Mouse (Mus musculus) G1E (cell line): Measurements from ENCODE around the gene Mecom. TPM values are rescaled to one million over a fixed set of nuclear protein-coding genes. Genes with fewer than 3 reads are reported as not detected.

Experiments used
- ATAC-seq: 2 replicates; pipeline ENCODE4 v1.8.0; 2016; ENCODE audit warnings: mild to moderate bottlenecking; ENCODE audit not compliant: insufficient number of reproducible peaks, poor library complexity, low FRiP score, severe bottlenecking; ENCODE audit errors: extremely low read depth
- DNase-seq: peaks from one replicate; pipeline ENCODE4 v3.0.0; 2012; ENCODE audit warnings: low spot score
- H3K27me3 ChIP-seq: 2 replicates; pipeline ENCODE4 v1.6.1; 2012; ENCODE audit warnings: mild to moderate bottlenecking, low read length, inconsistent platforms; ENCODE audit not compliant: insufficient read depth
- H3K36me3 ChIP-seq: replicated peaks from 2 replicates; pipeline ENCODE3; 2012; ENCODE audit warnings: mild to moderate bottlenecking, inconsistent platforms
- H3K4me1 ChIP-seq: 2 replicates; pipeline ENCODE4 v1.6.1; 2012; ENCODE audit warnings: low read depth, low read length, inconsistent platforms, mixed read lengths; ENCODE audit not compliant: insufficient read depth
- H3K4me3 ChIP-seq: 2 replicates; pipeline ENCODE4 v1.5.1; 2012; ENCODE audit warnings: low read depth, mild to moderate bottlenecking, inconsistent platforms, low read length, moderate library complexity, mixed read lengths
- H3K9me3 ChIP-seq: replicated peaks from 2 replicates; pipeline ENCODE4 v1.6.1; 2012; ENCODE audit warnings: inconsistent platforms
- CTCF ChIP-seq: IDR thresholded peaks from 2 replicates; pipeline ENCODE4 v1.5.1; 2012; ENCODE audit warnings: low read depth, low read length, inconsistent platforms, mixed read lengths
- GATA1 ChIP-seq: IDR thresholded peaks from 2 replicates; pipeline ENCODE4 v1.6.1; 2012; ENCODE audit warnings: borderline replicate concordance, low read length, inconsistent platforms, mixed read lengths
- GATA2 ChIP-seq: IDR thresholded peaks from 2 replicates; pipeline ENCODE4 v1.6.1; 2012; ENCODE audit warnings: low read depth, low read length, inconsistent platforms, borderline replicate concordance
- POLR2AphosphoS5 ChIP-seq: IDR thresholded peaks from 2 replicates; pipeline ENCODE4 v1.6.1; 2012; ENCODE audit warnings: low read depth, low read length, inconsistent platforms; ENCODE audit not compliant: insufficient replicate concordance
- TAL1 ChIP-seq: conservative IDR thresholded peaks from 2 replicates; pipeline ENCODE4 v1.6.1; 2012; ENCODE audit warnings: low read depth, low read length, inconsistent platforms, mixed read lengths
- polyA plus RNA-seq: library from polyadenylated mRNA; stranded (reverse); fragments of >175 nt; gene quantifications from 2 replicates; pipeline ENCODE4 v1.2.3, GENCODE M21; 2012
- total RNA-seq, 2 experiments: library from RNA; stranded (forward) in 1 of 2; stranded (reverse) in 1 of 2; fragments of 200-1000 nt in 1 of 2; fragments of >200 nt in 1 of 2; fragmentation: Nextera tagmentation in 1 of 2; gene quantifications; 2 replicates each; pipeline ENCODE4 v1.2.3; 2014 to 2017

The Mecom gene
- total and polyA plus RNA-seq, 3 experiments = 0.05 TPM; not detected in 2

- H3K36me3 ChIP-seq = no peaks in the 10 kb centered on the region
- H3K27me3 ChIP-seq = no peaks in the 10 kb centered on the region
- H3K4me3 ChIP-seq = no peak overlapping the region
- TF ChIP-seq GATA1 (no peak), POLR2AphosphoS5 (no peak), CTCF (no peak), TAL1 (no peak), GATA2 (no peak)
- H3K9me3 ChIP-seq = no peaks in the 10 kb centered on the region
- no peaks in the 10 kb centered on the region for H3K4me1 ChIP-seq
- DNase-seq (no peak), ATAC-seq (no peak)
Observed at GRCm38 (mm10) chr3:30071271-30071670, 476.5 kb downstream of the Mecom start.

GRCm38 (mm10) chr3:30066519-30066918 lies 481.3 kb downstream of the Mecom start:
- DNase-seq = no peak

DNA sequence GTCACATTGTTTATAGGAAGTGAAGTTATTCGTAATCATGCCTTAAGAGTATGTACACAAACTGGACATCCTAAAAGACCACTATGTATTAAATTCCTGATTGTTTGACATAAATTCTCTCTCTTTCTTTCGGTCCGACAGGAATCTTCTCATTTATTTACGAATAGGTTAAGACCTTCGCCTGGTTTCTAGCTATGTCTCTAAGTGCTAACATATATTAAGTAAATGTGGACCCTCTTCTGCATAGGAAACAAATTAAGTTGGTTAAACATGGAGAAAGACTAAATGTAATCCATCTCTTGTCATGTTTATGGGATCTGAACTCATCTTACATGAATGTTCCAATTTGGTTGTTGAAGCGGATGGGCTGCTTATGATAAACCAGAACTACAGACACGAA lies 487.8 kb downstream of the Mecom start:
- TF ChIP-seq GATA2 (no peak), POLR2AphosphoS5 (no peak), CTCF (no peak), GATA1 (no peak), TAL1 (no peak)
- no peaks in the 10 kb centered on the region for H3K9me3 ChIP-seq
- no peaks in the 10 kb centered on the region for H3K36me3 ChIP-seq
- H3K4me3 ChIP-seq = no peak overlapping the region
- no peak for ATAC-seq
- no peak for DNase-seq
- no peaks in the 10 kb centered on the region for H3K4me1 ChIP-seq
- H3K27me3 ChIP-seq = no peaks in the 10 kb centered on the region

More at GRCm38 (mm10) chr3:30066519-30066918, 481.3 kb downstream of the Mecom start:
- Histone ChIP-seq H3K4me3 (no peak overlapping the region), H3K36me3 (no peaks in the 10 kb centered on the region), H3K4me1 (no peaks in the 10 kb centered on the region), H3K9me3 (no peaks in the 10 kb centered on the region), H3K27me3 (no peaks in the 10 kb centered on the region)
- ATAC-seq = no peak
- TF ChIP-seq POLR2AphosphoS5 (no peak), GATA1 (no peak), GATA2 (no peak), CTCF (no peak), TAL1 (no peak)

DNA sequence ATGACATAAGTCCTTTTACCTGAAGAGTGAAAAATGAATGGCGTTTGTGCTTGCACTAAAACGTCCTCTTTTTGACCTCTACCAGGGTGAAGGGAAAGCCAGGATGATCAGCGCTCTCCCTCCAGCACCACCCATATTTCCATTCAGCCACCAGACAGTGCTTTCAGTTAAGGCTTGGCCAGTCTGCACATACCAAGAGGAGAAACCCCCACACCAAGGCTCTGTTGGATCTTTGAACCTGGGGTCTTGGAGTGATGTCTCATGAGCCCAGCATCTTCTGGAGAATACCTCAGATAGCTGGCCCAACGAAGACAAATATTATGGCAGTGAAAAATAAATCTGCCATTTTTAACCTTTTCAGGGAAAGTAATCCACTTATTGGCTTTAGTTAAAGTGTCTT lies 488.2 kb downstream of the Mecom start:
- ATAC-seq (no peak), DNase-seq (no peak)
- TF ChIP-seq GATA2 (no peak), CTCF (no peak), TAL1 (no peak), GATA1 (no peak), POLR2AphosphoS5 (no peak)
- Histone ChIP-seq H3K4me1 (no peaks in the 10 kb centered on the region), H3K4me3 (no peak overlapping the region), H3K27me3 (no peaks in the 10 kb centered on the region), H3K36me3 (no peaks in the 10 kb centered on the region), H3K9me3 (no peaks in the 10 kb centered on the region)

GRCm38 (mm10) chr3:30051287-30051686 lies 496.5 kb downstream of the Mecom start:
- Histone ChIP-seq H3K9me3 (peaks cover 2% of the 10 kb centered on the region; the same call in 1 of the 2 replicates), H3K4me3 (no peak overlapping the region), H3K4me1 (no peaks in the 10 kb centered on the region), H3K36me3 (no peaks in the 10 kb centered on the region), H3K27me3 (no peaks in the 10 kb centered on the region)
- TF ChIP-seq GATA1 (no peak), POLR2AphosphoS5 (no peak), CTCF (no peak), GATA2 (no peak), TAL1 (no peak)
- no peak for ATAC-seq
- DNase-seq = no peak

DNA sequence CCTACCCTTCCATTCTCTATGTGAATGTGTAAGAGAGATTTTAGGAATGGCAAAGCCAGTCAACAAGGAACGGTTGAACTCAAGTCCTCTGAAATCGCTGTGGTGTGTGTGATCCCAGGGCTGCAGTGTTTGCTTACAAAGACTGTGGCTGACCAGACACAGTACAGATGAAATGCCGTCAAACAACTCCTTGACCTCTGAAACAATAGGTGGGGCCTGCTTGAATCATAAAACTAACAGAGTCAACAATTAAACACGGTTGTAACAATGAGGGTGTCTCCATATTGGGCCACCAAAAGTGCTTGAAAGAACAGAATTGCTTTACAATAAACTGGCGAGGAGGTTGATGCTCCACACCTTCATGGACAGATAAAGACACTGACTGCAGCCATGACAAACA lies 497.0 kb downstream of the Mecom start:
- peaks cover 2% of the 10 kb centered on the region; the same call in 1 of the 2 replicates for H3K9me3 ChIP-seq
- no peaks in the 10 kb centered on the region for H3K27me3 ChIP-seq
- no peak for ATAC-seq
- no peak for DNase-seq
- no peaks in the 10 kb centered on the region for H3K36me3 ChIP-seq
- no peaks in the 10 kb centered on the region for H3K4me1 ChIP-seq
- no peak overlapping the region for H3K4me3 ChIP-seq
- no peak for TF ChIP-seq TAL1
- TF ChIP-seq POLR2AphosphoS5 = no peak
- TF ChIP-seq GATA2 = no peak
- no peak for TF ChIP-seq CTCF
- no peak for TF ChIP-seq GATA1

- ATAC-seq (no peak), DNase-seq (no peak)
- H3K4me3 ChIP-seq = no peak overlapping the region
- H3K4me1 ChIP-seq = no peaks in the 10 kb centered on the region
- TF ChIP-seq POLR2AphosphoS5 (no peak), TAL1 (no peak), CTCF (no peak), GATA2 (no peak), GATA1 (no peak)
- no peaks in the 10 kb centered on the region for H3K36me3 ChIP-seq
- H3K27me3 ChIP-seq = no peaks in the 10 kb centered on the region
- H3K9me3 ChIP-seq = peaks cover 2% of the 10 kb centered on the region; the same call in 1 of the 2 replicates
Observed at GRCm38 (mm10) chr3:30048792-30049191, 499.0 kb downstream of the Mecom start.
